Mouse (Mus musculus) brain, adult 2 months (tissue): Measurements from ENCODE around the gene Fzd2.
A peak's percentile ranks its signal among the peaks of the same experiment; 100 is the strongest.

ENCODE experiments used
- DNase-seq: peaks from one replicate; pipeline ENCODE4 v3.0.0; 2011; ENCODE audit warnings: low read depth, low spot score

The Fzd2 gene

DNA sequence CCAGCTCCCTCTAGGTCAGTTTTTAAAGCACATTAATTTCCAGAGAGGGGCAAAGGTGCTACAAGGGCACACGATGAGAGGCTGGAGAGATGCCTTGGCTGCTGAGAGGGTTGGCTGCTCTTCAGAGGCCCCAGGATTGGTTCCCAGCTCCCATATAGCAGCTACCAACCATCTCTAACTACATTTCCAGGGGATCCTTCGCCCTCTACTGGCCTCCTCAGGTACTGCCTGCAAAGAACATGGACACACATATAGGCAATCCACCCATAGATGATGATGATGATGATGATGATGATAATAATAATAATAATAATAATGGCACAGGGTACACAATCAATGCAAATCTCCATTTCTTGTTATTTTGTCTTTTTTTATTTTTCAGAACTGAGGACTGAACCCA, 15.3 kb downstream of the Fzd2 start:
- no peak for DNase-seq

- DNase-seq: peak; percentile 10
Measured at GRCm38 (mm10) chr11:102623876-102624789, 19.9 kb downstream of the Fzd2 start.

GRCm38 (mm10) chr11:102624888-102625407, 20.8 kb downstream of the Fzd2 start:
- peak; percentile 8 for DNase-seq

DNA sequence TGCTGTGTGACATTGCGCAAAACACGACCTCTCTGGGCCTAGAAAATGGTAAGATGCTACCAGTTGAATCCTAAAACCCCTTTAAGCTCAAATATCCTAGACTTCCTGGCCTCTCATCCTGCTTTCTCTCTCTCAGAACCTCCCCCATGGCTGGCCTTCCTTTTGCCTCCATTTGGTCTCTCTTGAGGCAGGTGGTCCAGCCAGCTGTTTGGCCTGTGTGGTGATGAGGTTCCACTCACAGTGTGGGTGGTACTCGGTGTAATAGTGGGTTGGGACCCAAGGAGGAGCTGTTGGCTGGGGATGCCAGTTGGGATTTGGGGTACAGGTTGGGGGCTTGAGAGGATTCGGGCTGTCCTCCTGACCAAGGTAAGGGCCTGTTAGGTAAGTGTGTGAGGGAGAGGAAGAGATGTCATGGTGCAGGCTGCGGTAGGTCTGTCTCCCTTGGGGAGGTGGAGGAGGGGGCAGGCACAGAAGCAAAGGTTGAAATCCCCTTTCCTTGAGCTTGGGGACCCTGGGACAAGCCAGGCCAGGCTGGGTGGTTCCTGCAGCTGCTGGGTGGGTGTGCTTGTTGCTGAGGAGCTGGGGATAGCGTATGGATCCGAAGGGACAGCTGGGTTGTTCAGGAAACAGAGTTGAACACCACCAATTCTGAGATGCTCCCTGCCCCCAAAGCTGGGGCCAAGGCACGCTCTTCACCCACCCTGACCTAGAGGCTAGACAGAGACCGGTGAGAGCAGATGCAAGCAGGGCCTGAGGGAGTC, 23.2 kb downstream of the Fzd2 start:
- DNase-seq: no peak

GRCm38 (mm10) chr11:102628529-102628928, 24.3 kb downstream of the Fzd2 start:
- no peak for DNase-seq

DNA sequence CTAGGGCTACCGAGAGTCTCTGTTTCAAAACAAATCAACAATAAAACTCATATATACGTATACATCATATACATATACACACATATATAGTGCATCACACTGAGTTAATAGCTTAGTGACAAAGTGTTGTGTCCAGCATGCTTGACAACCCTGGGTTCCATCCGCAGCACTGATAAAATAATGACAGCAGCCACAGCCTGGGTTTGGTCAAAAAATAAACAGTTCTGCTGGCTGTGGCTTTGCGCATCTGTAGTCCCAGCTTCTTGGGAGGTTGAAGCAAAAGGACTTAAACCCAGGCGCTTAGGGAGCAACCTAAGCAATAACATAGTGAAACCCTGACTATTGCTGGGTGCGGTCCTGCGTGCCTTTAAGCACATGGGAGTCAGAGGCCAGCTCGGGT, 25.2 kb downstream of the Fzd2 start:
- no peak for DNase-seq

GRCm38 (mm10) chr11:102630731-102631130, 26.5 kb downstream of the Fzd2 start:
- DNase-seq: no peak

GRCm38 (mm10) chr11:102631203-102631602, 27.0 kb downstream of the Fzd2 start:
- no peak for DNase-seq

- DNase-seq: no peak
Measured at GRCm38 (mm10) chr11:102632725-102633124, 28.5 kb downstream of the Fzd2 start.

DNA sequence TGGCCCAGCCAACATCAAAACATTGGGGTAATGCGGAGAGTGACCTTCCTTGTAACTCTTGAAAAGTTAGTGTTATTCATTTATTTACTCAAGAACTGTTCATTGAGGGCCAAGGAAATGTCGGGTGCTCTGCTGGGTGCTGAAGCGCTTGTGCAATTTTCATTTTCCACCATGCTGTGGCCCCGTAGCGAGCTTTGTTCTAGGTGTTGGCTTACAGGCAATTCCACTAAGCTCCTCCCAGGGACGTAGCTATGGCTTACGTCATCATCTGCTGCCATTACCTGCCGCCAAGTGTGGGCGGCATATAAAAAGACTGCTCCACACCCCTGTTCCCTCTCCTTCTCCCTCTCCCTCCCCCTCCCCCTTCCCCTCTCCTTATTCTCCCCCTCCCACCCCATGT, 29.2 kb downstream of the Fzd2 start:
- DNase-seq: peak; percentile 58

GRCm38 (mm10) chr11:102636887-102637286, 32.7 kb downstream of the Fzd2 start:
- no peak for DNase-seq

GRCm38 (mm10) chr11:102643891-102644382, 39.7 kb downstream of the Fzd2 start:
- no peak for DNase-seq

DNA sequence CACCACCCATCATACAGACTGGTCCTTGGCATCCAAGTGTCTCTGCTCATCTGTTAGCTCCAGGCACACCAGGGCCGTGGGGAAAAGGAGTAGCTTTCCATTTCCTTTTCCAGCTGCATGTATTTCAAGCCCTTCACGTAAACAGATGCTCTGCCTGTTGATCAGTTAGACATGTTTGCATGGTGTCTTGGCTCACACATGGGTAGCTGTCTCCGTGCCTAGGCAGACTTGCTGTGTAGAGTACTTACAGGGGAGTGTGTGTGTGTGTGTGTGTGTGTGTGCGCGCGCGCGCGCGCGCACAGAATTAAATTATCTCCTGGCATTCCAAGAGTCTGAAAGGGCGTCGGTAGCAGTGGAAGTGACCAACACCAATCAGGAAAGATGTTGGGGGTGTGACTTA, 42.0 kb downstream of the Fzd2 start:
- DNase-seq: no peak

DNA sequence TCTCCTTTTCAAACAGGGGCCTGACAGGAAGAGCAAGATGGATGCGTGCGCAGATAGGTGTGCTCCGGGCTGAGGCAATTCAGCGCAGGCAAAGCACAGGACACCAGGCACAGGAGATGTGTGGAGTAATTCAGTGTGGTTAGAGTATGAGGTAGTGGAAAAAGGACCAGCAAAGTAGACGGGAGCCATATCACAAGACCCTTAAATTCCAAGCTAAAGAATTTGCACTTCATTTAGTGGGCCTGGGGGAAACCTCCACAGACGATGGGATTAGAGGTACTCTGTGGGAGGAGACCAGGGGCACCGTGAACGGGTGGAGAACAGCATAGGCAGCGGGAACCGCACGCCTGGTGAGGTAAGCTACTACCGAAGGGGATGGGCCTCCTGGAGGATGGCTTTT, 43.7 kb downstream of the Fzd2 start:
- DNase-seq: no peak

DNA sequence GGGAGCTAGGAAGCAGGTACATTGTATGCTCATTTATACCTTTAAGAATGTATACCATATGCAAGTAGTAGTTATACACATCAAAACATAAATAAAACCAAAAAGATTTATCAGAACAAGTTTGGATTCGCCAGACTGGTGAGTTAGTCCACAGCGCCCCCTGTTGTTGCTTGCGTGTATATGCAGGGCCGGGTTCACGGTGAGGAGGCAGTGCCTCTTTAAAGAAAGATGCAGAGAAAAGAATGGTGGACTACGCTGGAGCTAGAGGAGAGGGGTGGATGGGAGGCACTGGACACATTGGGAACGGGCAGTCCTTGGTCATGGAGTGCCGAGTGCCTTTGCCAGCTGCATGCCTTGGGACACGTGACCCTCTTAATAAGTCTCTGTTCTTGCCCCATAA, 47.2 kb downstream of the Fzd2 start:
- peak; percentile 69 for DNase-seq

GRCm38 (mm10) chr11:102652844-102653243, 48.6 kb downstream of the Fzd2 start:
- DNase-seq: peak; percentile 21

- DNase-seq: peak; percentile 52
Measured at GRCm38 (mm10) chr11:102655888-102656287, 51.7 kb downstream of the Fzd2 start.

- peak; percentile 21 for DNase-seq
Measured at GRCm38 (mm10) chr11:102656326-102656926, 52.2 kb downstream of the Fzd2 start.

DNA sequence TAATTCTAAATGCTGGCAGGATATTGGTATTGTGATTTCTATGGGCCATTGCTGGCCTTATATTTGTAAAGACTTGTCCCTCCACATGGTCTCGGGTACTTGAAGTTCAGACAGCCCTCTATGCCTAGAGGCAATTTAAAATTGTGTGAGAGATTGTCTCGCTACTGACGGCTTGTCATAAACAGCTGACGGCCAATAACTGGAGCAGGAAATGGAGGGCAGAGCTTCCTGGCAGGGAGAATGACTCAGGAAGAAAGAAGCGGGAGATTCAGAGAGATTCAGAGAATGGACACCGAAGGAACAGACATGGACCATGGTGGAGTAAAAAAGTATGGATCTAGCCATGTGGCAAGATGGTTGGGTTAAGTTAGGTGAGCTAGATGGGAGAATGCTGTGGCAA, 52.7 kb downstream of the Fzd2 start:
- no peak for DNase-seq
